Mouse (Mus musculus) urinary bladder, adult 18-20 months (tissue): Measurements from ENCODE around the gene B3glct.

Experiments used
- DNase-seq, 2 experiments: peaks; one replicate each; pipeline ENCODE4 v3.0.0; 2022; ENCODE audit warnings: low spot score in 2 of 2, mixed read lengths in 2 of 2

The B3glct gene

GRCm38 (mm10) chr5:149663417-149663816, 14.6 kb upstream of the B3glct start:
- DNase-seq, result no peak

GRCm38 (mm10) chr5:149677196-149677595, 834 bp upstream of the B3glct start:
- no peak for DNase-seq

GRCm38 (mm10) chr5:149678990-149679348, 939 bp downstream of the B3glct start:
- DNase-seq, result no peak

- DNase-seq, result no peak
These were observed 1.3 kb downstream of the B3glct start for GRCm38 (mm10) chr5:149679362-149679761.

- no peak for DNase-seq
These were observed 1.9 kb downstream of the B3glct start for GRCm38 (mm10) chr5:149679886-149680285.

DNA sequence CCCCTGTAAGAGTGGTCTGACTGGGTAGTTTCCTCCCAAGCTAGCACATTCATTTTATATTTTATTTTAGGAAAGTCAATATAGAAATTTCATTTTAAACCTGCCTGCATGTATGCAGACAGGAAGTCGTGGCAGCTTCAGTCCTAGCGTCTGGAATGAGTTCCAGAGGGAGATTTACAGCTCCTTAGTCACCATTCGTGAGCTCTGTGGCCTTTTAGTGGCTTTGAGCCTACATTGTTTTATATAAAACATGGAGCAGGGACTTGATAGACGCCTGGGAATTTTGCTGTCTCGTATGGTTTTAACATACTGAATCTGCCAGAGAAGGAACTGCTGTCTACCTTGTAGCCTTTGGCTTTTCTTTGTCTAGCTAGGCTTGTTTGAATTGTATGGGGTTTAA, 2.9 kb downstream of the B3glct start:
- DNase-seq, result no peak

DNA sequence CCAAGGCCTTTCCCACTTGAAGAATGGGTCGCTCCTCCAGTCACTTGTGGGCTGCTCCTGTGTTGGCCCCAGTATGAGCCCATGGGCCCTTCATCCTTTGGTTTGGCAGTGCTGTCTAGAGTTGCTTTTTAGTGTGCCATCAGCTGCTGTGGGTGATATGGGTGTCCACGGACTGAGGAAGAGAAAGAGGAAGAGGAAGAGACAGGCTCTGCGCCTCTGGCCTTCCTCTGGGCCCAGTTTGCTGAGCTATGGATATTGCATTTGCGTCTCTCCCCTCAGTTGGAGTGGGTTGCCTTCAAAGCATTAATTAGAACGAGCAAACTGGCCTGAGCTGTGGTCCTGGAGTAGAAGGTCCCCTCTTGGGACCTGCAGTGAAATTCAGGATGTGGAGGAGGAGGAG, 11.8 kb downstream of the B3glct start:
- DNase-seq, result no peak

DNA sequence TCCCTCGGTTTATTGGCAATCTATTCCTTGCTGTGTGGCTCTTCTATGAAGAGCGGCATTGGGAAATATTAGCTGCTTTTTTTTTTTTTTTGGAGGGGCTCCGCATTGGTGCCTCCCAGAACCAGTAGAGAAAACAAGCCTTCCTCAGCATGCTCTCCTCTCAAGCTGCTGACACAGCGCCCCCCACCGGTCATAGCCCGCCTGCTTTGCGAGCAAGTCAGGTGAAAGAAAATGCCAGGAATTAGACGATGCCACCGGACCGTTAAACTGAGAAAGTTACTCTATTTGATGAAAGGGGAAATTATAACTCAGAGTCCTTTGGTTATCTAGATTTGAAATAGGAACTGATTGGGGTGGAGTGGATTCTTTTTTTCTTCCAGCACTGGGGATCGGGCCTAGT, 14.5 kb downstream of the B3glct start:
- no peak for DNase-seq

- no peak for DNase-seq
These were observed 15.2 kb downstream of the B3glct start for GRCm38 (mm10) chr5:149693200-149693599.

- no peak for DNase-seq
These were observed 15.9 kb downstream of the B3glct start for GRCm38 (mm10) chr5:149693968-149694367.

DNA sequence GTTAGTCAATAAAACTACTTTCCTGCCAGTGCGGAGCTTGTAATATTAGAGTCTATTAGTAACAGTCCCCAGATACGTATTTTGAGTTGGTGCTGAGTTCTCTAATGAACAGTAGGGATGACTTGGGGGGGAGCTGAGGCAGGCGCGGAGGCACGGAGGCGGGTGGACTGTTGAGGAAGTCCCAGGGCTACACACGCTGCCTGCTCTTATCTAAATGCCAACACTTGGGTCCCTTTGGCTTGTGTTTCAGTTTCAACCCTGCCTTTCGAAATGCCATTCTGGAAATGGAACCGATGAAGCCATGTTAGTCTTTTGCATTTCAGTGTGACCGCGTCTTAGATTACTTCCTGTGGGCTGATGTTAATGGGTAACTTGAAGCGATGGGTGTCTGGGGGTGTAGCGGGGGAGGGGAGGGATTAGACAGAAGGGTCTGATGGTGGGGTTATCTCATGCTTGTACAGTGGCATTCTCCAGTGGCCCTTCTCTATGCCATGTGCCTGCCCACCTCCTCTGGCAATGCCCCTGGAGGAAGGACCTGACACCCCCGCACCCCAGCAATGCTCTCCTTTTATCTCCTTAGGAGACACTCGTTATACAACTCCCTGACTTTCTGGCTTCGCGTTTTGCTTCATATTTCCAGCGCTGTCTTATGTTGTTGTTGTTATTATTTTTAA, 17.2 kb downstream of the B3glct start:
- DNase-seq, result no peak

- no peak for DNase-seq
These were observed 24.7 kb downstream of the B3glct start for GRCm38 (mm10) chr5:149702770-149703169.

GRCm38 (mm10) chr5:149711545-149711944, 33.5 kb downstream of the B3glct start:
- no peak for DNase-seq

DNA sequence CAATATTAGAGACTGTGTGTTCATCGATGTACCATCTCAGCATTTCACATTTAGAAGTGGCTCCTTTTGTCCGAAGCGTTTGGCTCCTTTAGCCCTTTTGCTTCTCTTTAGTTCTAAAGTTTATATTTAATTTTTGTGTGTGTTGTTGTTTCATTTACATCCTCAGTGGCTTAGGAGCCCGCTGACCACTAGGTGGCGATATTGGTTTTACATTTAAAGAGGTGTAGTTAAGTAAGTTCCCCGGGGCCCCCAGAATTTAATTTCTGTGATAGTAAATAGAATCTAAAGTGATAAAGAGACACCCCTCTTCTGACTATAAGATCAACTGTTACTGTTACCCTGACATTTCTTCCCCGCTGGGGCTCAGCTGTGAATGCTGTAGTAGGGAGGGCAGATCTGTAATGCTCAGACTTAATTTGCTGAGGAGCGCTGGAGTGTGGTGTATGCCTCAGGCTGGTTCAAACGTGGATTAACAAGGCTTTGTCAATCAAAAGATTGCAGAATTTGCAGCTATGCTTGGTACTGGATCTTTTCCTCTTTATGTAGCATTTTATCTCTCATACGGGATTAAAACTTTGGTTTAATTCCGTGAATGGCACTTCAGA, 35.2 kb downstream of the B3glct start:
- no peak for DNase-seq

- DNase-seq, result no peak
These were observed 35.8 kb downstream of the B3glct start for GRCm38 (mm10) chr5:149713834-149714233.

- no peak for DNase-seq
These were observed 37.7 kb downstream of the B3glct start for GRCm38 (mm10) chr5:149715571-149716328.

DNA sequence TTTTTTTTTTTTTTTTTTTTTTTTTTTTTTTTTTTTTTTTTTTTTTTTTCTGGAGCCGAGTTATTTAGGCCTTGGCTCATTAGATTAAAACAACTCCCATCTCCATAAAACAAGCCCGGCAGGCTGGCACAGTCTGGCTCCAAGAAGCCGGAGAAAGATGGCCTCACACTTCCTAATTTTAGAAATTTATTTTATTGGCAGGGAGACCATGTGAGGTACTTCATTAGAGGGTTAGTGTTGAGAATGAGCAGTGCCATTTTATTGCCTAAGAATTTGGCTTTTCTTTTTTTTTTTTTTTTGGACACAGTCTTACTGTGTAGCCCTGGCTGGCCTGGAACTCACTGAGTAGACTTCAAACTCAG, 38.3 kb downstream of the B3glct start:
- no peak for DNase-seq

DNA sequence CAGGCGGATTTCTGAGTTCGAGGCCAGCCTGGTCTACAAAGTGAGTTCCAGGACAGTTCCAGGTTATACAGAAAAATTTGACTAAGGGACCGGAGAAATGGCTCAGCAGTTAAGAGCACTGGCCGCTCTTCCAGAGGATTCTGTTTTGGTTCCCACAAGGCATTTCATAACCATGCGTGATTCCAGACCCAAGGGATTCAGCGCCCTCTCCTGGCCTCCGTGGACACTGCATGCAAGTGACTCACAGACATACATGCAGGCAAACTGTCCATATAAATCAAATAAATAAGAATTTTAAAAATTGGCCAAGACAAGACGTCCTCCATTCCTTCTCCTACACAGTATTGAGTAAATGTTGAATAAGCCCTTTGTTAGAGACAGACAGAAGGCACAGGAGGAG, 53.7 kb downstream of the B3glct start:
- DNase-seq, result no peak

DNA sequence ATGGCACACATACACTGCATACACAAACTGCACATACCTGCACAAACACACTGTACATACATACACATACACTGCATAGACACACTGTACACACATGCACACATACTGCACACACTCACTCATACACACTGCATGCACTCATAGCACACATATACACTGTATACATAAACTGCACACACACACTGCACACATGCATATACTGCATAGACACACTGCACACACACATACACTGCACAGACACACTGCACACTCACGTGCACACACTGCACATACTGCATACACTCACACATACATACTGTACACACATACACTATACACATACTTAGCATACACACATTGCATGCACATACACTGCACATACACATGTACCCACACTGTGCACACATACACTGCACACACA, 59.2 kb downstream of the B3glct start:
- no peak for DNase-seq

DNA sequence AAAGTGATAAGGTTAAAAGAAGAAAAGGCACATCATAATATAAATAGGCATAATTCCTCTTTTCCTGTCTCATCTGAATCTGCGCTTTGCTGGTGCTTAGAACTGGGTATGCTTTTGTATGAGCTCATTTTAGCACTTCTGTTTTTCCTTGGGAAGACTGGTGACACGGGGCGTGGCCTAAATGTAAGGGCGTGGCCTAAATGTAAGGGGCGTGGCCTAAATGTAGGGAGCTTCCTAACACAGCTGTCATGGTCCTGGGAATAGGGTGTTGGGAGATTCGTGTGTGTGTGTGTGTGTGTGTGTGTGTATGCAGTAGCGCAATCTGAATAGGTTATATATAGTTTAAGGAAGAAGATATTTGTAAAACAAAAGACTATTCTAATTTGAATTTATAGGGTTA, 62.1 kb downstream of the B3glct start:
- no peak for DNase-seq

- no peak for DNase-seq
These were observed 62.7 kb downstream of the B3glct start for GRCm38 (mm10) chr5:149740703-149741102.

GRCm38 (mm10) chr5:149742286-149742685, 64.3 kb downstream of the B3glct start:
- no peak for DNase-seq

- DNase-seq, result no peak
These were observed 67.0 kb downstream of the B3glct start for GRCm38 (mm10) chr5:149745079-149745478.
